ENCODE assay signal across 14 mouse cellular contexts in genomic region chr7:48847820-48848650, GRCm38 (mm10). TPM values are rescaled to one million over a fixed set of nuclear protein-coding genes. Genes with fewer than 3 reads are reported as not detected.
DNase-seq lines count a peak whose midpoint lies in the region; ATAC-seq lines count a peak whose summit lies in the region.
"Had no signal": no experiment of that assay in that cellular context is flagged by ENCODE, and none has a peak within 500 bp of the region (broad histone marks: within the 10 kb centered on the region; RNA-seq: fewer than 3 reads in every experiment).

TSS of gene Csrp3 (minus strand) at chr7:48848033.

- no peak within 1 kb of the TSS for H3K4me3 ChIP-seq in lung, embryonic 15.5 days
- peak within 1 kb of the TSS; percentile 56 for H3K4me3 ChIP-seq in heart, embryonic 12.5 days
- H3K4me3 ChIP-seq in limb, embryonic 15.5 days = no peak within 1 kb of the TSS
- H3K4me3 ChIP-seq: erythroblast, embryonic 14.5 days had no signal

- WGBS in lung, embryonic 15.5 days = 59% methylated on average over 11 of the region's 11 CpGs
- 21% methylated on average over 11 of the region's 11 CpGs for WGBS in heart, embryonic 12.5 days
- 42% methylated on average over 11 of the region's 11 CpGs for WGBS in limb, embryonic 15.5 days

- no peak within 1 kb of the TSS for H3K27ac ChIP-seq in lung, embryonic 15.5 days
- peak within 1 kb of the TSS; percentile 91 for H3K27ac ChIP-seq in heart, embryonic 12.5 days (ENCODE audit: poor library complexity, severe bottlenecking)
- H3K27ac ChIP-seq in limb, embryonic 15.5 days = no peak within 1 kb of the TSS

- H3K4me1 ChIP-seq in lung, embryonic 15.5 days = peaks cover 7% of the 10 kb centered on the region
- H3K4me1 ChIP-seq in heart, embryonic 12.5 days (replicated peaks) = peaks cover 47% of the 10 kb centered on the region
- H3K4me1 ChIP-seq in limb, embryonic 15.5 days = peaks cover 8% of the 10 kb centered on the region; the same call in 1 of the 2 replicates

- no peak within 1 kb of the TSS for H3K4me2 ChIP-seq in lung, embryonic 15.5 days
- peak within 1 kb of the TSS; percentile 77 for H3K4me2 ChIP-seq in heart, embryonic 12.5 days
- no peak within 1 kb of the TSS for H3K4me2 ChIP-seq in limb, embryonic 15.5 days

- no peaks in the 10 kb centered on the region for H3K36me3 ChIP-seq in lung, embryonic 15.5 days
- H3K36me3 ChIP-seq in heart, embryonic 12.5 days = peaks cover 4% of the 10 kb centered on the region; the same call in 1 of the 2 replicates
- no peaks in the 10 kb centered on the region for H3K36me3 ChIP-seq in limb, embryonic 15.5 days

- ATAC-seq in lung, embryonic 15.5 days (ENCODE audit: borderline replicate concordance, extremely low read depth, low FRiP score, low TSS enrichment) = no peak
- peak; percentile 79 for ATAC-seq in heart, embryonic 12.5 days (ENCODE audit: insufficient number of reproducible peaks, low FRiP score)
- no peak for ATAC-seq in limb, embryonic 15.5 days (ENCODE audit: insufficient number of reproducible peaks, low FRiP score, low TSS enrichment, low read depth)
- ATAC-seq in erythroblast, adult 5-6 weeks (replicated peaks; ENCODE audit: low FRiP score, poor library complexity, severe bottlenecking) = no peak

- no peak within 1 kb of the TSS for H3K9ac ChIP-seq in lung, embryonic 15.5 days
- peak within 1 kb of the TSS; percentile 80 for H3K9ac ChIP-seq in heart, embryonic 12.5 days
- H3K9ac ChIP-seq in limb, embryonic 15.5 days = no peak within 1 kb of the TSS

- H3K9me3 ChIP-seq in lung, embryonic 15.5 days = no peaks in the 10 kb centered on the region
- no peaks in the 10 kb centered on the region for H3K9me3 ChIP-seq in heart, embryonic 12.5 days (replicated peaks)
- no peaks in the 10 kb centered on the region for H3K9me3 ChIP-seq in limb, embryonic 15.5 days

- no peaks in the 10 kb centered on the region for H3K27me3 ChIP-seq in lung, embryonic 15.5 days
- no peaks in the 10 kb centered on the region for H3K27me3 ChIP-seq in heart, embryonic 12.5 days (replicated peaks)
- no peaks in the 10 kb centered on the region for H3K27me3 ChIP-seq in limb, embryonic 15.5 days

- DNase-seq in lung, adult 18-20 months = no peak
- DNase-seq in gastrocnemius, adult 8-10 months (ENCODE audit: low spot score in 2 of 2) = no peak
- no peak for DNase-seq in urinary bladder, adult 2 months (ENCODE audit: low spot score)
- no peak for DNase-seq in thymus, postnatal 36 days
- DNase-seq: adrenal gland, postnatal 14 days; cerebellum, adult 8-10 months; kidney, adult 8-10 months; thymus, postnatal 4 days had no signal

RNA-seq across cellular contexts. Expression of gene Csrp3, which starts in this region (rescaled TPM):
- 53.5 and 83.7 TPM in 2 replicates for polyA plus RNA-seq in lung, embryonic 15.5 days (2015; fragmentation: Nextera tagmentation; extraction: Ambion mirVana)
- total RNA-seq in gastrocnemius, adult 8-10 months (2022) = 100 to 1,000 TPM; 106 to 187 (median 120) TPM
- polyA plus RNA-seq in heart, embryonic 12.5 days (2016; fragmentation: Nextera tagmentation; extraction: Ambion mirVana) = 1,088 and 1,135 TPM in 2 replicates
- 65.6 and 200 TPM in 2 replicates for polyA plus RNA-seq in limb, embryonic 15.5 days (2015; fragmentation: Nextera tagmentation; extraction: Ambion mirVana)
- polyA plus RNA-seq in urinary bladder, adult 2 months (2012; rRNA removed) = not detected in 2 replicates
- 6.7 and 11.0 TPM in 2 replicates for total RNA-seq in erythroblast, adult 5-6 weeks (2015; ENCODE audit: low replicate concordance)
- total RNA-seq in erythroblast, adult 5-6 weeks (2017; ENCODE audit: low replicate concordance) = 3.0 TPM in 1 of 2 replicates, not detected in the other
- total RNA-seq: layer of hippocampus, postnatal 10 days had no signal
- polyA plus RNA-seq: erythroblast, embryonic 14.5 days had no signal

Comparison
In these comparisons a context has a peak if more than half of its experiments do, and no peak if none do; other contexts are left out.
1. RNA of gene Csrp3 (total RNA-seq): 106 to 187 TPM in gastrocnemius, adult 8-10 months; 3.0 to 11.0 TPM in erythroblast, adult 5-6 weeks; every median in the first group is over 4 times any median in the second.
2. RNA of gene Csrp3 (polyA plus RNA-seq): 1,088 to 1,135 TPM in heart, embryonic 12.5 days, 53.5 to 83.7 TPM in lung, embryonic 15.5 days and 65.6 to 200 TPM in limb, embryonic 15.5 days; not detected in urinary bladder, adult 2 months; every median in the first group is over 10 times any median in the second.